Mouse (Mus musculus) CH12.LX (cell line): ENCODE data around the gene Atp2c2. TPM values are rescaled to one million over a fixed set of nuclear protein-coding genes. Genes with fewer than 3 reads are reported as not detected.

Source experiments
- DNase-seq: peaks from one replicate; pipeline ENCODE4 v3.0.0-alpha.2; 2013; ENCODE audit errors: extremely low read depth
- H3K27ac ChIP-seq: 2 replicates; pipeline ENCODE4 v1.5.1; 2012; ENCODE audit warnings: low read depth, mild to moderate bottlenecking, control low read depth, moderate library complexity; ENCODE audit not compliant: insufficient read depth
- H3K27me3 ChIP-seq: replicated peaks from 2 replicates; pipeline ENCODE3; 2012; ENCODE audit warnings: inconsistent platforms
- H3K36me3 ChIP-seq, 2 experiments: replicated peaks in 1 of 2; 2 replicates each; pipeline versions ENCODE3 to v1.6.1; 2012; ENCODE audit warnings: inconsistent platforms in 1 of 2, low read length in 1 of 2, mild to moderate bottlenecking in 1 of 2, mixed read lengths in 1 of 2, moderate library complexity in 1 of 2; ENCODE audit not compliant: control insufficient read depth in 1 of 2, insufficient read depth in 1 of 2
- H3K4me1 ChIP-seq, 2 experiments: 2 replicates each; pipeline ENCODE4 v1.6.1; 2012; ENCODE audit warnings: inconsistent platforms in 1 of 2, moderate library complexity in 1 of 2; ENCODE audit not compliant: insufficient read depth in 2 of 2, control insufficient read depth in 1 of 2
- H3K4me2 ChIP-seq: 2 replicates; pipeline ENCODE4 v1.6.1; 2012; ENCODE audit warnings: low read depth, mild to moderate bottlenecking, control low read depth; ENCODE audit not compliant: poor library complexity, insufficient read depth, severe bottlenecking
- H3K4me3 ChIP-seq, 3 experiments: fragments of 150-350 bp in 1 of 3; sonication (generic) in 1 of 3; replicated peaks in 1 of 3; 2 replicates each; pipeline versions ENCODE3 to v1.5.1; 2011 to 2012; ENCODE audit warnings: low read depth in 2 of 3, low read length in 2 of 3, mild to moderate bottlenecking in 2 of 3, moderate library complexity in 2 of 3, control low read depth in 1 of 3, improper control_type of control experiment in 1 of 3, inconsistent platforms in 1 of 3, mixed read lengths in 1 of 3; ENCODE audit not compliant: poor library complexity in 1 of 3
- H3K79me2 ChIP-seq: replicated peaks from 2 replicates; pipeline ENCODE4 v1.6.1; 2012; ENCODE audit warnings: mild to moderate bottlenecking, moderate library complexity; ENCODE audit not compliant: control insufficient read depth, poor library complexity, insufficient read depth, severe bottlenecking; ENCODE audit errors: extremely low read depth
- H3K9ac ChIP-seq: 2 replicates; pipeline ENCODE4 v1.6.1; 2012; ENCODE audit warnings: low read depth, mild to moderate bottlenecking, control low read depth, moderate library complexity; ENCODE audit not compliant: insufficient read depth
- H3K9me3 ChIP-seq: replicated peaks from 2 replicates; pipeline ENCODE3; 2012; ENCODE audit warnings: low read length, inconsistent platforms, mixed read lengths
- CHD2 ChIP-seq: IDR thresholded peaks from 2 replicates; pipeline ENCODE4 v1.6.1; 2011; ENCODE audit warnings: low read length, improper control_type of control experiment
- ETS1 ChIP-seq: conservative IDR thresholded peaks from 2 replicates; pipeline ENCODE4 v1.6.1; 2012; ENCODE audit warnings: low read depth, mild to moderate bottlenecking, inconsistent platforms, low read length, improper control_type of control experiment, moderate library complexity
- HCFC1 ChIP-seq: IDR thresholded peaks from 2 replicates; pipeline ENCODE4 v1.6.1; 2012; ENCODE audit warnings: low read depth, mild to moderate bottlenecking, inconsistent platforms, low read length, improper control_type of control experiment
- JUND ChIP-seq: conservative IDR thresholded peaks from 2 replicates; pipeline ENCODE4 v1.6.1; 2011; ENCODE audit warnings: low read depth, low read length, improper control_type of control experiment
- KAT2A ChIP-seq: IDR thresholded peaks from 2 replicates; pipeline ENCODE4 v1.6.1; 2012; ENCODE audit warnings: low read length, improper control_type of control experiment, inconsistent platforms; ENCODE audit not compliant: insufficient replicate concordance
- MEF2A ChIP-seq: IDR thresholded peaks from 2 replicates; pipeline ENCODE4 v1.6.1; 2014; ENCODE audit warnings: low read depth, mild to moderate bottlenecking, inconsistent platforms, low read length, improper control_type of control experiment, borderline replicate concordance
- NRF1 ChIP-seq: IDR thresholded peaks from 2 replicates; pipeline ENCODE4 v1.6.1; 2014; ENCODE audit warnings: low read depth, mild to moderate bottlenecking, inconsistent platforms, low read length, improper control_type of control experiment, moderate library complexity
- PAX5 ChIP-seq: IDR thresholded peaks from 2 replicates; pipeline ENCODE4 v1.6.1; 2012; ENCODE audit warnings: low read length, inconsistent platforms, mixed read lengths
- RAD21 ChIP-seq: IDR thresholded peaks from 2 replicates; pipeline ENCODE4 v1.6.1; 2011; ENCODE audit warnings: low read depth, mild to moderate bottlenecking, low read length, improper control_type of control experiment, moderate library complexity
- SMC3 ChIP-seq: IDR thresholded peaks from 2 replicates; pipeline ENCODE4 v1.6.1; 2011; ENCODE audit warnings: low read depth, low read length, improper control_type of control experiment
- TCF12 ChIP-seq: IDR thresholded peaks from 2 replicates; pipeline ENCODE4 v1.6.1; 2014; ENCODE audit warnings: low read depth, mild to moderate bottlenecking, inconsistent platforms, low read length, improper control_type of control experiment
- USF1 ChIP-seq: IDR thresholded peaks from 2 replicates; pipeline ENCODE4 v1.6.1; 2014; ENCODE audit warnings: low read depth, mild to moderate bottlenecking, inconsistent platforms, low read length, improper control_type of control experiment
- USF2 ChIP-seq: conservative IDR thresholded peaks from 2 replicates; pipeline ENCODE4 v1.6.1; 2011; ENCODE audit warnings: low read depth, low read length, improper control_type of control experiment
- ZC3H11A ChIP-seq: IDR thresholded peaks from 2 replicates; pipeline ENCODE4 v1.6.1; 2012; ENCODE audit warnings: low read depth, mild to moderate bottlenecking, inconsistent platforms, low read length, improper control_type of control experiment
- ZKSCAN1 ChIP-seq: IDR thresholded peaks from 2 replicates; pipeline ENCODE4 v1.6.1; 2012; ENCODE audit warnings: low read depth, inconsistent platforms, low read length, improper control_type of control experiment, borderline replicate concordance
- ZNF384 ChIP-seq: IDR thresholded peaks from 2 replicates; pipeline ENCODE4 v1.6.1; 2012; ENCODE audit warnings: low read depth, low read length, improper control_type of control experiment, inconsistent platforms
- dilution Hi-C: fragments of 300-500 bp; cut with MboI; formaldehyde crosslinking; loops from 2 replicates; pipeline ENCODE4 v1.14.3; 2020; ENCODE audit warnings: low sequenced_read_pairs; ENCODE audit not compliant: extremely low pct_unique_long_range_greater_than_20kb, extremely low pct_ligation_motif_present
- in situ Hi-C: fragments of 300-500 bp; cut with MboI; formaldehyde crosslinking; loops from 3 replicates; pipeline ENCODE4 v1.14.3; 2019; ENCODE audit warnings: low sequenced_read_pairs, low pct_ligation_motif_present, low pct_unique_long_range_greater_than_20kb, mixed read lengths
- polyA plus RNA-seq: library from polyadenylated mRNA; unstranded; fragments of >175 nt; gene quantifications from 2 replicates; pipeline ENCODE4 v1.2.1, GENCODE M21; 2012; ENCODE audit warnings: low read depth; ENCODE audit not compliant: insufficient read length
- total RNA-seq, 2 experiments: library from RNA; depleted of rRNA; stranded (reverse); fragments of 300-350 nt in 1 of 2; fragments of >200 nt in 1 of 2; gene quantifications; 2 replicates each; pipeline ENCODE4 v1.2.3; 2012 to 2014

The Atp2c2 gene
- total and polyA plus RNA-seq, 3 experiments, result not detected

GRCm38 (mm10) chr8:119732072-119732471 is 32.3 kb downstream of the Atp2c2 start:
- Histone ChIP-seq H3K4me2 (no peak overlapping the region), H3K36me3 (no peaks in the 10 kb centered on the region), H3K4me3 (no peak overlapping the region), H3K9ac (no peak overlapping the region), H3K27ac (no peak overlapping the region), H3K27me3 (peaks cover 84% of the 10 kb centered on the region), H3K9me3 (no peaks in the 10 kb centered on the region), H3K79me2 (no peaks in the 10 kb centered on the region), H3K4me1 (peaks cover 0 to 2% of the 10 kb centered on the region in 2 experiments; a peak in 1 of 4 replicates)
- in situ Hi-C loops (no loop called here), dilution Hi-C loops (no loop called here)
- TF ChIP-seq ZKSCAN1 (no peak), ZNF384 (no peak), TCF12 (no peak), NRF1 (no peak), JUND (no peak), KAT2A (no peak), USF1 (no peak), HCFC1 (no peak)
- DNase-seq, result no peak

- H3K9ac ChIP-seq, result no peak overlapping the region
- no peaks in the 10 kb centered on the region for H3K4me1 ChIP-seq
- TF ChIP-seq ETS1, result no peak
- TF ChIP-seq CHD2, result no peak
- no peak for TF ChIP-seq SMC3
- TF ChIP-seq JUND, result no peak
- TF ChIP-seq ZC3H11A, result no peak
- no peak for TF ChIP-seq USF2
- TF ChIP-seq RAD21, result no peak
- no peak for TF ChIP-seq MEF2A
- TF ChIP-seq PAX5, result no peak
- H3K27me3 ChIP-seq, result peaks cover 81% of the 10 kb centered on the region
- H3K4me2 ChIP-seq, result no peak overlapping the region
- no peaks in the 10 kb centered on the region for H3K9me3 ChIP-seq
- H3K4me3 ChIP-seq, result no peak overlapping the region
- no peak for DNase-seq
- in situ Hi-C loops, result no loop called here
- H3K27ac ChIP-seq, result no peak overlapping the region
- no peaks in the 10 kb centered on the region for H3K79me2 ChIP-seq
- dilution Hi-C loops, result no loop called here
- no peaks in the 10 kb centered on the region for H3K36me3 ChIP-seq
These were observed 36.6 kb downstream of the Atp2c2 start for GRCm38 (mm10) chr8:119736348-119736917.
